Mouse (Mus musculus) myocyte (in vitro differentiated cells): ENCODE measurements around the gene Ptpn7.

ENCODE experiments used
- CEBPB ChIP-seq: IDR thresholded peaks from 2 replicates; pipeline ENCODE4 v1.6.1; 2011; ENCODE audit warnings: mild to moderate bottlenecking, moderate library complexity; ENCODE audit not compliant: poor library complexity, insufficient read depth, severe bottlenecking
- E2F4 ChIP-seq: IDR thresholded peaks from one replicate; pipeline ENCODE4 v1.6.1; 2011; ENCODE audit warnings: mild to moderate bottlenecking, control low read depth, moderate library complexity; ENCODE audit not compliant: insufficient read depth
- MAX ChIP-seq: IDR thresholded peaks from one replicate; pipeline ENCODE4 v1.6.1; 2011; ENCODE audit warnings: low read depth, mild to moderate bottlenecking, control low read depth
- MYOD1 ChIP-seq, 3 experiments: IDR thresholded peaks; one replicate each; pipeline ENCODE4 v1.6.1; 2011; ENCODE audit warnings: control low read depth in 2 of 3, low read depth in 2 of 3, mild to moderate bottlenecking in 2 of 3, moderate library complexity in 1 of 3; ENCODE audit not compliant: insufficient read length in 2 of 3, control insufficient read depth in 1 of 3
- MYOG ChIP-seq, 3 experiments: IDR thresholded peaks; one replicate each; pipeline ENCODE4 v1.6.1; 2011; ENCODE audit warnings: control low read depth in 2 of 3, low read depth in 2 of 3, mild to moderate bottlenecking in 2 of 3; ENCODE audit not compliant: insufficient read length in 2 of 3, control insufficient read depth in 1 of 3, insufficient read depth in 1 of 3
- POLR2A ChIP-seq: IDR thresholded peaks from one replicate; pipeline ENCODE4 v1.6.1; 2011; ENCODE audit warnings: low read depth, mild to moderate bottlenecking, control low read depth, moderate library complexity; ENCODE audit not compliant: insufficient read length
- POLR2AphosphoS2 ChIP-seq: IDR thresholded peaks from one replicate; pipeline ENCODE4 v1.6.1; 2011; ENCODE audit warnings: low read depth, control low read depth; ENCODE audit not compliant: insufficient read length
- REST ChIP-seq: IDR thresholded peaks from one replicate; pipeline ENCODE4 v1.6.1; 2011; ENCODE audit warnings: mild to moderate bottlenecking, control low read depth, moderate library complexity; ENCODE audit not compliant: insufficient read depth, insufficient read length
- SRF ChIP-seq: IDR thresholded peaks from one replicate; pipeline ENCODE4 v1.6.1; 2011; ENCODE audit warnings: low read depth; ENCODE audit not compliant: control insufficient read depth, insufficient read length
- TCF12 ChIP-seq: IDR thresholded peaks from one replicate; pipeline ENCODE4 v1.6.1; 2011; ENCODE audit warnings: mild to moderate bottlenecking, control low read depth; ENCODE audit not compliant: poor library complexity, insufficient read depth, severe bottlenecking
- TCF3 ChIP-seq: IDR thresholded peaks from one replicate; pipeline ENCODE4 v1.6.1; 2011; ENCODE audit warnings: low read depth, control low read depth; ENCODE audit not compliant: insufficient read length
- USF1 ChIP-seq: IDR thresholded peaks from one replicate; pipeline ENCODE4 v1.6.1; 2011; ENCODE audit warnings: low read depth, mild to moderate bottlenecking, control low read depth, moderate library complexity

DNA sequence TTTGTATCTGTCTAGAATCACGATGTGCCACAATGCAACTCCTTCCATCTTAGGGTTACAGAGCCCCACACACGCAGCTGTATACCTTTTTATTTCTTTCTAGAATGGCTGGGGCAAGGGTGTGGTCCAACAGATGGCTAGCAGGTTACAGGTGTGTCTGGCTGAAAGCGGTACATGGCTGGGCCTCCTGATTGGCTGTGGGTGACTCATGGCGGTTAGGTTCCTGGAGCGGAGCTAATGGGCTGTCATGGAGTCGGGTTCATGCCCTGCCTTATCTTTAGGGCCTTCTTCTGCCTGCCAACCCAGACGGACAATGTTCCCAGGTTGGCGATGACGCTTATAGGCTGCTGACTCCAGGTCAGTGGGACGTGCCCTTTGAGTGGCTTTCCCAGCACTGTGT is 48.3 kb downstream of the Ptpn7 start:
- TF ChIP-seq POLR2A (no peak), MYOD1 (IDR thresholded peaks at IDR 0.05; ENCODE audit: control insufficient read depth in 1 of 3, insufficient read length in 2 of 3, low read depth in 2 of 3) (no peak), TCF12 (no peak), SRF (no peak), MAX (no peak), E2F4 (no peak), USF1 (no peak), POLR2AphosphoS2 (no peak), TCF3 (no peak), CEBPB (no peak), MYOG (IDR thresholded peaks at IDR 0.05; ENCODE audit: control insufficient read depth in 1 of 3, insufficient read depth in 1 of 3, insufficient read length in 2 of 3, low read depth in 2 of 3) (no peak), REST (no peak)
